Mouse (Mus musculus) testis, postnatal 14 days (tissue): Measurements from ENCODE around the gene Matn4.
A peak's percentile ranks its signal among the peaks of the same experiment; 100 is the strongest.

Experiments
- DNase-seq: peaks from one replicate; pipeline ENCODE4 v3.0.0; 2021; ENCODE audit warnings: low spot score

The Matn4 gene

DNA sequence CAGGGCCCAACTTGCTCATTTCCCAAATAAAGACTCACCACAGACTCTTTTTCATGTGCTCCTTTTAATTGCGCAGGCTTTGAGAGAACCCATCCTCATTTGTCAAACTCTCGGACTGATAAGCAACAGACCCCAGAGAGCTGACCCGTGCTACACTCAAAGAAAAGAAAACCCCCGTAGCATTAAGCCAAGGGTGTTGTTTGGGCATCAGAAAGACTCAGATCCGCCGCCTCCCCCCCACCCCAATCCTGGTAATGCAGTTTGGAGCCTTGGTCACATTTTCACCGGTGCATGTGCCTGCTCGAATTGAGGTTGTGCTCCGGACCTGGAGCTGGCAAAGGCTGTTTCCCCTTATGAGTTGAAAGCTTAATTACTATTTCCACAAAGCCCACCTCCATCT, at the start of gene Matn4:
Gene Matn4 (minus strand): TSS at position 101 of the 400 bp plus-strand sequence.
- DNase-seq: no peak

DNA sequence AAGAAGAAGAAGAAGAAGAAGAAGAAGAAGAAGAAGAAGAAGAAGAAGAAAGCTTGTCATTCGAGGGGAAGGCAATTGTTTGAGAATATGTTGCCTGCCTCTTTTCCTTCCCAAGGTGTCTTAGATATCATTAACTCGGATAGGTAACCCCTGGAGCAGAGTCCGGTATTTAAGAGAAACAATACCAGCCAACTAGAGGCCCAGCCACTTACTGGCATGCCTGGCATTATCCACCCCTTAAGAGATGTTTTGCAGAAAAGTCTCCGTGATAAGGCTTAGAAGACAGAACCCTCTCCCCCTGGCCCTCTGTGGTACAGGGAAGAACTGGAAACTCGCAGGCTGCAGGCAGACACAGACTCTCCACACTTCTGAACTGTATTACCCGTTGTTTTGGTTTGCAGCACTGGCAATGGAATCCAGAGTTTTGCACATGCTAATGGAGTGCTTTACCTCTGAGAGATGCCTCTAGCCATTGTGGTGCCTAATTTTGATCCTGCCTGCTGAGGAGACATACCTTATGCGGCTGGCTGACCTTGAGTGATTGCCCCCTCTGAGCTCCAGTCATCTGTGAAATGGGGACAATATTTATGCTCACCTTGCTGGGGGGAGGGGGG, 49.0 kb upstream of the Matn4 start:
- DNase-seq: no peak

- no peak for DNase-seq
These were observed 48.2 kb upstream of the Matn4 start for GRCm38 (mm10) chr2:164453047-164453757.

DNA sequence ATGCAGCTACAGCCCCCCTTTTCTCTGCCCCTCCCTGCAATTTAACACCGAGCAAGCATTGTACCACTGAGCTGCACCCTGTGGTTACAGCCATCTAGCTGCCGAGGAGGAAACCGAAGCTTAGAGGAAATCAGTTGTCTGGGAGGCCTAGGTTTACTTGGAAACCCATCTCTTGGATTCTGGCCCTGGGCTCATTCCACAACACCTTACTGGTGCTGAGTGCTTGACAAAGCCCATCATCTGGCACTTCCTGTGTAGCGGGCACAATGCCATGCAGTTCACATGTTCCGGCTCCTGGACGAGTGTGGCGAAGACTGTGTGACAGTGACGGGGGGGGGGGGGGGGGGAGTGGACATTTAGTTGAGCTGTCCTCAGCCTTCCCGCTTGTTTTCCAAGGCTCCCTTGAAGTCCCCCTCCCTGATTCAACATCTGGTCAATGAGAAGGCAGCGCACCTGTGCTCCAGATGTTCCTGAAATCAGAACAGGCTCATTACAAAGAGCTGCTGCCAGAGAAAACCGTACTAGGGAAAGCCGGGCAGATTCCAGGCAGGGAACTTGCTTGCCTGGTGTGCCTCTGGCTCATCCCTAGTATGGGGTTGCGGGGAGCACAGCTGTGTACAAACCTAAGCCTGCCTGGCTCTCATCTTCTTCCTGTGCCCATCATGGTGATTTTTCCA, 47.2 kb upstream of the Matn4 start:
- no peak for DNase-seq

GRCm38 (mm10) chr2:164449341-164450042, 44.5 kb upstream of the Matn4 start:
- peak; percentile 68 for DNase-seq

DNA sequence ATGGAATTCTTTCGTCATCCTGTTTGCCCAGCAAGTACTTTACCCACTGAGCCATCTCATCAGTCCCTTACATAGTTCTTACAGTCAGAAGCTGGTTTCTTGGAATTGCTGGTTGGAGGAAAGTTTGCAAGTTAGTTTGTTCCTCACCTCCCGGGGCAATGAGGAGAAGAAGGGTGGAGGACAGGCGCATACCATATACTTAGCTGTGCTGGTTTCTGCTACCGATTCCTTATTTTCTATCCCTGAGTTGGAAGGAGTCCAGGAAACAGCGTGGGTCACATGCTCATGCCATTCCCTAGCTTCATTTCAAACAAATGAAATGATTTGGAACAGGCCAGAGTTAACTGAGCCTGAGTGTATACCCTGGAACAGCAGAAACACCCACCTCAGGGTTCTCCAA, 44.0 kb upstream of the Matn4 start:
- DNase-seq: no peak

DNA sequence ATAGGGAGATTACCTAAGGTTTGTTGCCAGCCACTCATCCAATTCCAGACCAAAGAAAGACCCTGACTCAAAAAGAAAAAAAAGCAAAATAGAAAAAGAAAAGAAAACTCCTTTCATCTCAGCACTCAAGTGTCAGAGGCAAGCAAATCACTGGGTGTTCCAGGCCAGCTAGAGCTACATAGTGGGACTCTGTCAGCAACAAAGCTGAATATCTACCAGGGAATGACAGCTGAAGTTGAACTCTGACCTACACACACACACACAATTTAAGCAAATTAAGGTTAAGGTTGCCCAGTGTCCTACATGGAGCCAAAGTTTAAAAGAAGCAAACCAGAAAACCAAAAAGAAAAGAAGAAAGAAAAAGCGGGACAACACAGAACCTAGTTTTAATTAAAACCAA, 43.2 kb upstream of the Matn4 start:
- no peak for DNase-seq

- no peak for DNase-seq
These were observed 41.1 kb upstream of the Matn4 start for GRCm38 (mm10) chr2:164446086-164446469.

- no peak for DNase-seq
These were observed 40.6 kb upstream of the Matn4 start for GRCm38 (mm10) chr2:164445399-164446085.

GRCm38 (mm10) chr2:164444701-164445100, 39.7 kb upstream of the Matn4 start:
- no peak for DNase-seq

DNA sequence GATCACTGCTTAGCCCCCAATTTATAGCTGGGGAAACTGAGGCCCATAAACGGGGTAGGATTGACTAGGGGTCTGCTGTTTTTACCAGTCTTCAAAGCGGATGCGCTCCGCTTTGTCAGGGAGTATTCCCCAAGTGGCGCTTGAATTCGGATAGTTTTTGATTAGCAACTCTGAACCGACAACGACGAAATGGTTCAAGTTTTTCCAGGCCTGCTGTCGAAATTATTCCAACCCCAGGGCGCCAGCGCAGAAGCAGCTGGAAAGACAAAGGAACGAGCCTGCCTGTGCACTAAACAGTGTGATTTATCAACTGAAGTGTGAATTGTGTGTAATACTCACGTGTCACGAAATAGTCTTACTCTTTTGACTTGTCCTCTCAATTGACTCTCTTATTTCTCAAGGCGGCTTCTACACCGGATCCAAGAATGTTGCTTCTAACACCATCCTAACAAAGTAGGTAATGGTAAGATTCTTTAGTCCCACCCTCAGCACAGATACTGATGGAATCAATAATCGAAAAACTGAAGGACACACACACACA, 38.6 kb upstream of the Matn4 start, which contains the start of gene Sdc4:
Gene Sdc4 (minus strand): TSS at position 428 of the 541 bp plus-strand sequence.
- no peak for DNase-seq

DNA sequence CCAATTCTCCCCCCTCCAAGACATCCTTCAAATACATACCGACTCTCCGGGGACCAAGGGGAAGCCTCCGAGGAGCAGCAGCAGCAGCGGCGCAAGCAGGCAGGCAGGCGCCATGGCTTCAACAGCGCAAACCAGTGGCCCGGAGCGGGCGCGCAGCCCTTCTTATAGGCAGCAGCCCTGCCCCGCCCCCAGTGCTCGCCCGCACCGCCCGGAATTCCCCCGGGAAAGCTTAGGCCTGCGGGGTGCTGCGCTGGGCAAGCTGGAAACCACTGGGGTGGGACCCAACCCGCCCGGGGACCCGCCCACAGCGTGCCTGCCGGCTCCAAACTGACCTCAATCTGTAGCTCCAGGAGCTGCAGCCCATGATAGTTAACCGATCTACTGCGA, 38.1 kb upstream of the Matn4 start:
- DNase-seq: peak; percentile 82

DNA sequence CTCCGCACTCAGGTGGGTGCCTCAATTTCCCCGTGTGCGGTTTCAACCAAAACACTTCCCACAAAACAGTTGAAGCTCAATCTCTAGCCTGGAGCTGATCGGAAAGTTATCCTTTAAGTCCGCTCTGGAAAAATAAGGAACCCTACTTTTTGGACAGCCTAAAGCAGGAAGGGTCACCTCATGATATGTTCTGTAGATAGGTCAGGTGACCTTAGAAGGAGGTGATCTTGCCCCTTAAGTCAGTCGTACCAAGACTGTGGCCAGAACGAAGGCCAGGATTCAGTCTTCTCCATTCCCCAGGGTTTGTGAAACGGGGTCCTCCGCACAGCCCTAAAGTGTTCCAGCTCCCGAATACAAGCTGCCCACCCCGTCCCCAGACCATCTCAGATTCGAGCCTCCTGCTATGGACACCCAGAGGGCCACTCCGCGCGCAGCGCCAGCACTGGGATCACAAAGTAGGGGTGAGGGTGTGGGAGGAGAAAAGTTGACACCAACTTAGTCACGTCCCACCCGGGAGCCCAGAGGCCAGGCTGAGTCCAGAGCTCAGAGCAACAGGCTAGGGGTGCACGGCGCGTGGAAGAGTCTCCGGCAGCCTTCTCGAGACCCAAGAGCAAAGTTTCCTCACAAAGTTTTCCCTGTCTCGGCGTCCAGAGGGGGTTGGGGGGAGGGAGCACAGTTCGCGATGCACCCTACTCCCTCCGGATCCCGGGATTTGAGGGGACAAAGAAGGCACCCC, 37.5 kb upstream of the Matn4 start:
- DNase-seq: no peak

- DNase-seq: no peak
These were observed 36.8 kb upstream of the Matn4 start for GRCm38 (mm10) chr2:164441731-164442130.

DNA sequence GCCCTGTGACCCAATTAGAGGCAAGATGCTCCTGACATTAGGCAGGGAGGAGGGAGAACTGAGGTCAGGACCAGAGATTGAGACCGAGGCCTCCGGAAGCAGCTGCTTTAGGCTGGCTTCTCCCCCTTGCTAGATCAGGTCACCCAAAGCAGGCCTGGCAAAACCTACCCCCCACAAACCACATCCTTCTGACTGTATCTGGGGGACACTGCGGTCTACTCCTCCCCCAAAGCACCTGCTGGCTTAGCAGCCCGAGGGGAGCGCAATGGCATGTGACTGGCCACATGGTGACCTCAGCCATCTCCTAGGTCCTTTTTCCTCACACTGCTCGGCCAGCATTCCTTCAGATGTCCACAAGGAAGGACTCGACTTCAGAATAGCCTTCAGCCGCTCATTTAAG, 36.2 kb upstream of the Matn4 start:
- no peak for DNase-seq

- no peak for DNase-seq
These were observed 35.4 kb upstream of the Matn4 start for GRCm38 (mm10) chr2:164440314-164440713.

- peak; percentile 52 for DNase-seq
These were observed 34.1 kb upstream of the Matn4 start for GRCm38 (mm10) chr2:164439001-164439421.

- no peak for DNase-seq
These were observed 33.3 kb upstream of the Matn4 start for GRCm38 (mm10) chr2:164438257-164438656.

GRCm38 (mm10) chr2:164437710-164438109, 32.8 kb upstream of the Matn4 start:
- no peak for DNase-seq

DNA sequence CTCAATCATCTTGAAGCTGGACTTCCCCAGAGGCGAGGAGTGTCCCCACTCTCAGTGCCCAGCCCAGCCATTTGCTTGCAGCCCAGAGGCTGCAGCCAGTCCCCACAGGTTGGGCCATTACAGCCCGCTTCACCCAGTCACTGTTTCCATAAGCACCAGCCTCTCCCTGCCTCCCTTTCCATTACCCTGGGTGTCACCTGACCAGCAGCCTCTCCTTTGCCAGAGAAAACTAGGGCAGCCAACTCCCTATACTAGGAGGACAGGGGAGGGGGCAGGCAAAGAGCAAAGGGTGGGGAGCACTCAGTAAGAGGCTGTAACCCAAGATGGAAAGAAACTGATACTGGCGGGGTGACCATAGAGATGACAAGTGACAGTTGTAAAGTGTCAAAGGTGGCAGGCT, 32.0 kb upstream of the Matn4 start:
- no peak for DNase-seq
